Mouse (Mus musculus) heart, adult 2 months (tissue): ENCODE measurements around the gene Ube2b.

ENCODE experiments used
- CTCF ChIP-seq: fragments of 200-600 bp; IDR thresholded peaks from 2 replicates; pipeline ENCODE4 v1.8.1; 2022; ENCODE audit warnings: antibody characterized with exemption, mild to moderate bottlenecking, moderate library complexity
- EP300 ChIP-seq: fragments of 200-500 bp; IDR thresholded peaks from 2 replicates; pipeline ENCODE4 v1.6.1; 2011; ENCODE audit warnings: low read depth, low read length, control low read depth; ENCODE audit not compliant: insufficient read depth
- POLR2A ChIP-seq: fragments of 200-500 bp; IDR thresholded peaks from 2 replicates; pipeline ENCODE4 v1.6.1; 2011; ENCODE audit warnings: mild to moderate bottlenecking, low read depth, low read length, control low read depth; ENCODE audit not compliant: insufficient read depth

DNA sequence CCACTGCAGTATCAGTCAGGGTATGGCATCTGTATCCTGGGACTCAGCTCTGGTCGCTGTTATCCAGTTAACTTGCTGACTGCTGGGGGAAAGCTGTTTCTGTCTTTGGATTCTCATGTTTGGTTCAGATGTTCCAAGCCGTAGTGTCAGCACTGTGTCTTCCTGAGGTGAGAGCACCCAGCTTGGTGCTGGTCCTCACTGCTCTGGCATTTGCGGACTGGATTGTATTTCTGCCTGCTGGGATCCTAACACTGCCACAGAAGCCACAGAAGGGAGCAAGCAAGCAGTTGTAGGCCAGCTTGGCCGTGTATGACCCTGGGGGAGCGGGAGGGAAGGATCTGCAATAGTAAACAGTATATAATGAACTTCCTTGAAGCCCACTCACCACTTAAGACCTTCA lies 33.9 kb downstream of the Ube2b start:
- no peak for TF ChIP-seq CTCF
- no peak for TF ChIP-seq POLR2A
- TF ChIP-seq EP300 = no peak
